Mouse (Mus musculus) neutrophil, adult 5-6 weeks (primary cell): Measurements from ENCODE around the gene Gm20388. TPM values are rescaled to one million over a fixed set of nuclear protein-coding genes. Genes with fewer than 3 reads are reported as not detected.

ENCODE experiments used
- ATAC-seq: fragments of 151-379, 151-347 bp; 2 replicates; pipeline ENCODE4 v1.8.0; 2017; ENCODE audit warnings: mild to moderate bottlenecking, moderate TSS enrichment; ENCODE audit not compliant: insufficient number of reproducible peaks, poor library complexity, low FRiP score, severe bottlenecking; ENCODE audit errors: extremely low read depth
- total RNA-seq: library from RNA; stranded (forward); fragments of 200-1000 nt; gene quantifications from 2 replicates; pipeline ENCODE4 v1.2.3, GENCODE M21; 2017

Gm20388 gene
- total RNA-seq, 1 experiment from 2014 or later, result 10.8 TPM

DNA sequence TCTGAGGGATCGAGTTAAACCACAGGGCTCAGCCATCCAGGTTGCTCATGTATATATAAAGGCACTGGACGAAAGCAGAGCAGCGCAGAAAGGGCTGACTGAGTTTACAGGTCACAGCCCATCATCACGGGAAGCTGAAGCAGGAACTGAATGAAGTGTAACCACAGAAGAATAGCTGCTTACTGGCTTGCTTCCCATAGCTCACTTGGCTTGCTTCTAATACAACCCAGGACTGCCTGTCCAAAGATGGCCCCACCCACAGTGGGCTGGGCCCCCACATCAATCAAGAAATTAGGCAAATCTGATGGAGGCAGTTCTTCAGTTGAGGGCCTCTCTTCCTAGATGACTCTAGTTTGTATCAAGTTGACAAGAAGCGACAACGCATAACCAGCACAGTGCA, 4336.9 kb downstream of the Gm20388 start:
- no peak for ATAC-seq

DNA sequence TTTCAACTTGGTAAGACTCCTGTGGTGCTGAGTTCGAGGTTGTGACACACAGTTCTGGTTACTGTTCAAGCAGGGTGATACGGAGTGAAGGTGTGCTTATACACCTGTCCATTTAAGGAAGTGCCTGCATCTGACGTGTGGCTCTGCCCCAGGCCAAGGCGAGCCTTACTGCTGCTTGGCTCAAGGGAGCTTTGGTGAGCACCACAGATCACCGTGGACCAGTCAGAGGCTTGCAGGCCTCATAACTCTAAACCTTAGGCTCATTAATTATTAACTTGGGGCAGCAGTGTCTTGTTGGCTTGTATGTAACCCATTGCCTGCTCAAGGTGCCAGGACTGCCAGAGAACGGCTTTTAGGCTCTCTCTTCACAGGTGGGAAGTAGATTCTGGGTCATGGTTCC, 4338.0 kb downstream of the Gm20388 start:
- ATAC-seq, result no peak

DNA sequence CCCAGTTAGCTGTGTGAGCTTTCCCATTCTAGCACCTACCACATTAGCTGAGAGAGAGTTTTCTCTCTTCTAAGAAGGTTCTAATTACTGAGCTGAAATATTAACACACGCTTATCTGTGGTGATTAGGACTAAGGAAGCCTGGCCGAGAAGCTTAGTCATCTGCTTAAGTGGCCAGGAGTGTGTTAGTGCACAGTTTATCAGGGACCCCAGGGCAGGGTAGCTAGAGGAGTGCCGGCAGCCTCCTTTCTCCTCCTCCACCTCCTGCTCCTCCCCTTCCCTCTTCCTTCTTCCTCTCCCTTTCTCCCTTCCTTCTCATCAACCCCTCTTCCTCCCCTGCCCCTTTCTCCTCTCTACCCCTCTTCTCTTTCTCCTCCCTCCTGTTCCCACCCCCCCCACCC, 4339.6 kb downstream of the Gm20388 start:
- ATAC-seq, result no peak

DNA sequence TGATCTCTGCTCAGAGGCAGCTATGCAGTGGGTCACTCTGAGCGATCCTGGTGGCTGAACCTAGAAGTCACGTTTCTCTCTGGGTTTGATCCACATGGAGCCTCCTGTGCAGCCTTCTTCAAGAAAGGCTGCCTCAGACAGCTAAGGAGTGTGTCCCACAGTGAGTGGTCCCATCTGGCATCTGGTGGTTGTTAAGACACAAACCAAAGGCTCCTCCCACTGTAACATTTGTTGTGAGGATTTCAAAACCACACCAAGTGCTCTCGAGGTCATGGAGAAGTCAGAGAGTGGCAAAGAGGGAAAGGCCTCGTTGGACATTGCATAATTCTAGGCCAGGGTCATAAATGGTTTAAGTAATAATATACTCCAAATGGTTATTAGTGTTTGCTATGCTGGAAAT, 4340.1 kb downstream of the Gm20388 start:
- ATAC-seq, result no peak

DNA sequence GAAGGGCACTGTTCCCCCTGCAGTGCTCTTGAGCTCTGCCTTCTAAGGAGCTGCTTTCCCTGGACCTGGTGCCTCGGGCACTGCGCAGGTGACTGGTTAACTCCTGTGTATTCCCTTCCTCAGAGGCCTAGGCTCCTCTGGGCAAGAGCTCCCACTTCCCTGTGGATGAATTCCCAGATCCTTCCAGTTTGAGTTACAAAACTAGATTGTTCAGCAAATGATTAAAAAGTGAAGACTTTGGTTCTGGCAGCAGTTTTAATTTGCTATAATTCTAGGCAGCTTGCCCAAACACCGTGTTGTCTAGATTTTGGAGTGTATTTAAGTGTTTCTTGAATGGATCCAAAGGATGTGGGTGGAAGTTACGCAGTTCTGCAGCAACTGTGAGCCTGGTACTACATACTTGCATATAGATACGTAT, 4341.9 kb downstream of the Gm20388 start:
- ATAC-seq, result no peak

DNA sequence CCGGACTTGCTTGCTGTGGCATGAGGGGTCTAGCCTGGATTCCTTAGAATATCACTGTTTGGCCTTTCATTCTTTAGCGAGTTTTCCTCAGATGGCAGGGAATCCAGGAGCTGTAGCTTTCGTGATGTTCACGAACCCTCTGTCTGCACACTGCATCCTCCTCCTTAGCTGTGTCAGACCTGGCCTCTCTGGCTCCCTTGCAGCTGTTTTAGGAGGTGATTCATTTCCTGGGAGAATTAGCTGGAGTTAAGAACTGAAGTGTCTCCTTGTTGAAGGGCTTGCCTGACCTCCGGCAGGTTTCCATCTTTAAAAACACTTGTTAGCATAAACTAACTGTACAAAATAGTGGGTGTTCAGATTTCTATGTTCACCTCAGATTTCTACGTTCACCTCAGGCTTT, 4343.3 kb downstream of the Gm20388 start:
- ATAC-seq, result no peak

DNA sequence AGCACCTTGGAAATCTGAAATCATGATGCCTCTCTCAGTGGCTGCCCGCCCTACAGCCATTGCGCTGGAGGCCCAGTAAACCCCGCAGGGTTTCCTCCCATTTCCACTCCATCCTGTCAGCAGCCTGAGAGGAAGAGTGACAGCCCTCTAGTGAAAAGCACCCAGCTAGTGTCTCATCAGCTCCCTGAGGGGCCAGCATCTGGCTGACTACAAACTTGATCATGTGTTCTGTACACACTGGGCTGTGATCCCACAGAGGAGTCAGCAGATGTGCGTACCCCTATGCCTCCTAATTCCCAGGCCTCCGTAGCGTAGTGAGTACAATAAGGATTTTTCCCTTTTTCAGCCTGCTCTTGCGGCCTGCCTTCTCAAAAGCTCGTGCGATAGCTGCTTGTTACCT, 4346.2 kb downstream of the Gm20388 start:
- ATAC-seq, result no peak; the same call in 1 of the 2 replicates

DNA sequence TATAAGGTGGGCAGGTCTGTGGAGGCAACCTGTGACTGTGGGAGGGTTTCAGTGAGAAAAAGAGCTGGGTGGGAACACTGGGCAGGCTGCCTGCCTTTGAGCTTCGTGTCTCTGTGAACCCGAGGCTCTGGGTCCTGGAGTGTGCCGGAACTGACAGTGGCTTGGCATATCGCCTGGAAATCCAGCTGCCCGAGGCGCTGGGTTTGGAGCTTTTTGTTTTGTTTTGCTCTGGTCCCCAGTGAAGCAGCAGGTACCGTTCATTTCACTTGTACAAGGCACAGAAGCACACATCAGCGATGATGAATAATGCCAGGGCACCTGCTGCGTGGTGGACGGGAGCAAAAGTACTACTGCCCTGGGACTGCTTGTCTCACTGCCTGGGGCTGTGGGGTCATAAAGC, 4346.7 kb downstream of the Gm20388 start:
- no peak for ATAC-seq

DNA sequence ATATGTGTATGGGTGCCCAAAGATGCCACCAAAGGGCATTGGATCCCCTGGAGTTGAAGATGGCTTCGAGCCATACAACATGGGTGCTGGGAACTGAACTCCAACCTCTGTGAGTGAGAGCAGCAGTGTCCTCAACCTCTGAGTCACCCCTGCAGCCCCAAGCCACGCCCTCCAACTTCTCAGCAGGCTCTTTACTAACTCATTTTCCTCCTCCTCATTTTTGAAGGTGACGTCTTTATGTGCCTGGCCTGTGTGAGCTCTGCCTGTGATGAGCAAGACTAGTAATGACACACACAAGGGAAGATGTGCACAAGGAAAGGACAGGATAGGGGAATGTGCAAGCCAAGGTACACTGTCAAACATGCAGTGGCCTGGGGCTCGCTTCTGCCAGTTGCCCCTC, 4348.5 kb downstream of the Gm20388 start:
- no peak for ATAC-seq

DNA sequence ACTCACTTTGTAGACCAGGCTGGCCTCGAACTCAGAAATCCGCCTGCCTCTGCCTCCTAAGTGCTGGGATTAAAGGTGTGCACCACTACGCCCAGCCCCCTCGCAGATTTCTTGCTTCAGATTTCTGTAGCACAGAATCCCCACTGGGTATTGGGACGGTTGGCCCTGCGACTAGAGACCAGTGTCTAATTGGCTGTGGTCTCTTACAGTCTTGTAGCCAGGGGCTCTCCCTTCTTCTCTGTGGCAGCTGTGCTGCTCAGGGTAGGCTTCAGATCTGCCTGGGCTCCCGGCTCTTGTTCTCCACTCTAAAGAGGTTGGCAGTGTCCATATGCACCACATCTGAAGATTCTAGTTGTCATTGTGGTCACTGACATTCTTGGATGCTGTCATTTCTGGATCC, 4349.3 kb downstream of the Gm20388 start:
- no peak for ATAC-seq

DNA sequence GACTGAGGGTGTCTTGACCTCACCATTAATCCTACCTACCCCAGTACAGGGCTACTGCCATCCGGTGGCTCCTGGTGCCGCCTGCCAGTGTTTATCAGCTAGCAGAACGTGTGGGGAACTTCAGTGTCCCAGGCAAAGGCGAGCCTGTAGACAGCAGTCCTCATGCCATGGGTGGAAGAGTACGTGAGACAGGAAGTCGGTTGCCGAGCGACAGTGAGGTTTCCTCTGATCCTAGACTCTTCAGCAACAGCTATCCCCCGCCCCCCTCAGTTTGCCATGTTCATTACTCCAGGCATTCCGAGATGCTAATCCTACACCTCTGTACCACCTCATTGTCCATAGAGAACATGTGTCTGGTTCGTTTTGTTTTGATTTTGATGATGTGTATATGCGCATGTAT, 4349.7 kb downstream of the Gm20388 start:
- ATAC-seq, result no peak

DNA sequence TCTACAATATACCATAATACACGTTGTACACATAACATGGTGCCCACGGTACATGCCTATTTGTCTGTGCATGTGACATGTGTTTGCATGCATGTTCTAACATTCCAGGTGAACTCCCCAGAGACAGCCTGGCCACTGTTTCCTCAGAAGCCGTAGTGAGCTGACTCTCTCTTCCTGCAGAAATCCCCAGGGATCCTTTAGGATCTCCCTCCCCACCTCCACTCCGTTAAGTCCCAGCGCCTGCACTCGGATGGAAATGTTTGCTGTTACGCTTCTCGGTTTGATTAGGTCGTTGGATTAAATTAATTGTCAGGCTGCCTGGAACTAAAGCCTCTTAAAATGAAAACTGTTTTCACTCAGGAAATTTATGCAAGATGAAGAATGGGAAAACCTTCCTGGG, 4352.4 kb downstream of the Gm20388 start:
- ATAC-seq, result no peak

DNA sequence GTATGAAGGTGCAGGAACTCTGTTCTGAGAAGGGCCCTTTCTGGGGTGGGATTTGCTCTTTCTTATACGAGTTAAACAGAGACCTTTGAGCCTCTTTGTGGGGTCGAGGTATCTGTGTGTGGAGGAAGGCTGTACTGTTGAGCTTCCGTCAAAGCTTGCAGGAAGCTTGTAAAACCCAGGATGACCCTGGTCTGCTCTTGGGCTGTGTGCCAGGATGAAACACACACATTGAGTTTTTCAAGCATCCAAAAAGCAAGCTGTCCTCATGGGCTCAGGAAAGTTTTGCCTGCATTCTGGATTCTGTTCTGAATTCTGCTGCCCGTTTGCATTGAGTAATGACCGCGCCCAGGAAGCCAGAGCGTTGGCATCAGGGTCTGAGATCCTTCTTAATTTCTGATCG, 4353.4 kb downstream of the Gm20388 start:
- ATAC-seq, result no peak

DNA sequence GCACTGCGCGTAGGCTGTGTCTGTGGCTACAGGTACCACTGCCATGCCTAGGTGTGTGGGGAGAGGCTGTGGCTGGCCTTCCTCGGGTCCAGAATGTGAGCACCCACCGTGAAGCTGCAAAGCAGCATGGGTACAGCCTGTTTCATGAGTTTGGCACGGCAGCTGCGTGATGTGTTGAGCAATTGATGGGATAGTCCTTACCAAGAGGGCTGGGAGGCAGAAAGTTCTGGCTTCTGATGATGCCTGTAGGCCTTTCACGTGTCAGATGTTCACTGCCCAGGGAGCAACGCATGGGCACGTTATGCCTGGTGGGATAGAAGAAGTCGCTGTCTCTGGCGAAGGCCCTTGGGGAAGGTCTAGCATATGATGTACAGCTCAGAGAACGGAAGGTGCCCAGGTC, 4354.0 kb downstream of the Gm20388 start:
- ATAC-seq, result no peak

DNA sequence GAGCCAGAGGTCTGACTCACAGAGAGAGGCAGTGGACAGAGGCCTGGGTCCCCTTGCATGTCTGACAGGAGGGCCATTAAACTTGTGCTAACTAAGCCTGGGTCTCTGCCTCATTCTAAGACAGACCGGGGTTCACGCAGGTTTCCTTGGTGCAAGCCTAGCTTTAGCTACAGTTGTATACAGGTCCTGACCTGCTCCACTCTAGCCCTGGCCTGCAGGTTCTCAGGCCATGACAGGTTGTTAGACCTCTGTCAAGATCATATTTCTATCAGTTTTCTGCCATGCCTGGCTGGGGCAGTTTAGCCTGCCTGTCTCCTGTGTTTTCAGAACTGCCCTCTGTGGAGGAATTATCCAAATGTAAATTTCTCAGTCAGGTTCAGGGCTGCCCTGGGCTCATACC, 4354.5 kb downstream of the Gm20388 start:
- ATAC-seq, result no peak

DNA sequence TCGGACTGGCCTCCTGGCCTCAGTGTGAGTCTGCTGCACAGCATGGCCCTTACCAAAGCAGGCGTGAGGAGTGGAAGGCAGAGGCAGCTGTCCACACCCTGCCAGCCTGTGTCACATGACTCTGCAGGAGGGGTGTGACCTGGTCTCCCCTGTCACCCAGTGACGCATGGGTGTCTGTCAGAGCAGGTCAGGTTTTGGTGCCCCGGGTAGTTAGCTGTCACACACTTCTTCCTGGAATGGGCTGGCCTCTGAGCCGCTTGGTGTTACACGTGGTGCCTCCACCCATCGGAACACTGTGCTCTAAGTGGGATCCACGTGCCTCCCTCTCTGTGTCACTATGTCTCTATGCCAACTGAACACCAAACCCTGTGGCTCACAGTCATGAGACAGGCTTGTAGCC, 4355.2 kb downstream of the Gm20388 start:
- ATAC-seq, result peak; percentile 68

DNA sequence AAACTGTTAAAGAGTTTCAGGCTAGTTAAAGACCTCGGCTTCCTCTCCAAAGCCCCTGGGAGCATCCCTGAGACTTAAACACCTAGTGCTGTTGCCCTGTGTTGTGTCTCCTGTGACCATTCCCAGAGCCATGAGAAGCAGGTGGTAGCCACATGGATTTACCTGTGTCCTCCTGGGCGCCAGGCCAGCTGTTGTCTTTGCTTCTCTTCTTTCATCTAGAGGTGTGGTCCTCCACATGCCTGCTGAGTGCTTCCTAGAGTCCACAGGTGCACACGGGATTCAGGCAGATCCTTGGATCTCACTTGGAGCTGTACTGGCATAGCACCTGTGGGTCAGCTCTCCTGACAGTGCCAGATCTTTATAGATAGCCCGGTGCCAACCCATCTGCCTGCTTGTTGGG, 4356.6 kb downstream of the Gm20388 start:
- ATAC-seq, result no peak

DNA sequence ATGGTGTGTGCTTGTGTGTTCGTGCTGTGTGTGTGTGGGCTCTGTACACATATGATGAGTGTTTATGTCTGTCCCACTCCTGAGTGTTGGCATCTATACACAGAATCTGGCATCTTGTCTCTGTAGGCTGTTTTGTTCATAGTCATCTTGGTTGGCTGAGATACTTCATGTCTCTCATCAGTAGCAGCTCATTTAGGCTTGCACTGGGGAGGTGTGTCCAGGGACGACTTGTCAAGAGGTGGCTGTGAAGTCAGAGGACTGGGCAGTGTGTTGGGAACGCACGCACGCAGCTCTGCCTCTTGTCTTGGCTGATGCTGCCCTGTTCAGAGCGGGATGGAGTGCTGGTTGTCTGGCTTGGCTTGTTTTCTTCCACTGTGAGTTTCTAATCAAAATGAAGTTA, 4359.9 kb downstream of the Gm20388 start:
- no peak for ATAC-seq

DNA sequence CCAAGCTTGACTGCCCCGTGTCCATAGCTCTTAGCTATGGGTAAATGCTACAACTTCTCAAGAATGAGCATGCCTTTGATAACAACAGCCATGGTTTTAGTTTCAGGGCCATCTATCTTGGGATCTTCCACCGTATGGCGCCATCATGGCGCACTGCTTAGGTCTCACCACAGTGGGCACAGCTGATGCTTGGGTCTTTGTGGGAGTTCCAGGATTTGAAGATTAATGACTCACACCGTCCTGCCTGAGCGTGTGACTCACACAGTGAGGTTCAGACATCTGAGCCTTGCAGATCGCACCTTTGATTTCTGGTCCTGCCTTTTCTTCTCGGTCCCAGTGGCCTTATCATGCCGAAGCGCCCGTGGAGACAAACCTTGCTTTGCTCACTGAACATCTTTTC, 4360.3 kb downstream of the Gm20388 start:
- no peak for ATAC-seq

DNA sequence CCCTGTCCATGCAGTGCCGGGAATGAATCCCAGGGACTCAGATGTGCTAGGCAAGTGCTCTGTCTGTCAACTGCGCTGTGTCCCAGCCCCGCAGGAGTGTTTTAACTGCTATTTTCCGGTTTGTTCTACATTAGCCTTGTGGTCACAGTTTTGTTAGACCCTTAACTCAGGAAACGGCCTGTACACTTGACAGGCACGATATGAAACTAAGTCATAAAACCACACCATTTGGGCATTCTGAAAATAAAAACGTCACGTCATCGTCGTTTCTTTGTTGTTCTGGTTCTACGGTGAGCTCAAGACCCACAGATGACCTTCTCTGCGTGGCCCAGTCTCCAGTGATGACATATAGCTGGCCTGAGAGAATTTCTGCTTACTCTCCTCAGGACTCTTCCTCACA, 4360.9 kb downstream of the Gm20388 start:
- ATAC-seq, result no peak

DNA sequence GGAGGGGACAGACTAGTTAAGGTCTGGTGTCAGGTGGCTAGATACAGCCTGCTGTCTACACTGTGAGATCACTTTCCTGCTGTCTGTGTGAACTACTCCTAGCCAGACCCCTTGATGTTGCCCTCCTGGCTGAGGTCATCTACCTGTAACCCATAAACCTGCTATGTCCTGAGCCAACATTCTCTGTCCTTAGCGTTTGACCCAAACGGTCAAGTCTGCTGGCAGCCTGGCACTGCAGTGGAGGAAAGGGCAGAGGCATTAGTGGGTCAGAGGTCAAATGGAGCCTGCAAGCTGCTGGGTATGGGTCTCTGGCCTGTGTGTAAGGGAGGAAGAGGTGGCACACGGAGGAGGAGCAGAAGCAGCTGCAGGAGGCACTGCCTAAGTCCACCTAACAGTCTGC, 4362.2 kb downstream of the Gm20388 start:
- no peak for ATAC-seq
